Mouse (Mus musculus) c-Kit-positive CD71-positive TER-119-negative erythroid progenitor cells, embryonic 14.5 days (primary cell): ENCODE results near the gene Myh11.

ENCODE experiments used
- DNase-seq: peaks from one replicate; pipeline ENCODE4 v3.0.0-alpha.2; 2013; ENCODE audit warnings: low read depth

Myh11 gene

GRCm38 (mm10) chr16:14265203-14265920 is 25.8 kb downstream of the Myh11 start:
- no peak for DNase-seq

- DNase-seq = no peak
Measured at GRCm38 (mm10) chr16:14264504-14264903, 26.7 kb downstream of the Myh11 start.

GRCm38 (mm10) chr16:14263241-14263640 is 27.9 kb downstream of the Myh11 start:
- DNase-seq = no peak

- DNase-seq = no peak
Measured at GRCm38 (mm10) chr16:14262410-14262809, 28.8 kb downstream of the Myh11 start.

GRCm38 (mm10) chr16:14258856-14259255 is 32.3 kb downstream of the Myh11 start:
- DNase-seq = no peak

GRCm38 (mm10) chr16:14253586-14253985 is 37.6 kb downstream of the Myh11 start:
- DNase-seq = no peak

- no peak for DNase-seq
Measured at GRCm38 (mm10) chr16:14252877-14253276, 38.3 kb downstream of the Myh11 start.

GRCm38 (mm10) chr16:14249913-14250312 is 41.3 kb downstream of the Myh11 start:
- no peak for DNase-seq

- peak; percentile 14 for DNase-seq
Measured at GRCm38 (mm10) chr16:14242553-14242952, 48.6 kb downstream of the Myh11 start.

GRCm38 (mm10) chr16:14242059-14242458 is 49.1 kb downstream of the Myh11 start:
- no peak for DNase-seq

GRCm38 (mm10) chr16:14237100-14237723 is 54.0 kb downstream of the Myh11 start:
- DNase-seq = peak; percentile 58

- DNase-seq = no peak
Measured at GRCm38 (mm10) chr16:14215156-14215555, 76.0 kb downstream of the Myh11 start.

GRCm38 (mm10) chr16:14198798-14199197 is 92.4 kb downstream of the Myh11 start:
- DNase-seq = no peak

- peak; percentile 45 for DNase-seq
Measured at GRCm38 (mm10) chr16:14195427-14195826, 95.7 kb downstream of the Myh11 start.

GRCm38 (mm10) chr16:14194164-14194950 is 96.8 kb downstream of the Myh11 start:
- no peak for DNase-seq

GRCm38 (mm10) chr16:14185516-14185915 is 105.7 kb downstream of the Myh11 start:
- no peak for DNase-seq

GRCm38 (mm10) chr16:14183856-14184255 is 107.3 kb downstream of the Myh11 start:
- no peak for DNase-seq

GRCm38 (mm10) chr16:14182360-14182759 is 108.8 kb downstream of the Myh11 start:
- DNase-seq = no peak

- DNase-seq = no peak
Measured at GRCm38 (mm10) chr16:14180163-14180733, 110.9 kb downstream of the Myh11 start.

GRCm38 (mm10) chr16:14178041-14178440 is 113.1 kb downstream of the Myh11 start:
- DNase-seq = no peak

- DNase-seq = no peak
Measured at GRCm38 (mm10) chr16:14169706-14170105, 121.5 kb downstream of the Myh11 start.

- DNase-seq = no peak
Measured at GRCm38 (mm10) chr16:14166490-14166889, 124.7 kb downstream of the Myh11 start.

- no peak for DNase-seq
Measured at GRCm38 (mm10) chr16:14163731-14164130, 127.4 kb downstream of the Myh11 start.
